Mouse (Mus musculus) ES-Bruce4 (cell line): Measurements from ENCODE around the gene Gimap4.

Experiments
- CTCF ChIP-seq: IDR thresholded peaks from one replicate; pipeline ENCODE4 v1.8.1; 2011; ENCODE audit warnings: low read depth, low read length
- POLR2A ChIP-seq: IDR thresholded peaks from one replicate; pipeline ENCODE4 v1.8.1; 2011; ENCODE audit warnings: low read length; ENCODE audit not compliant: insufficient read depth

- TF ChIP-seq POLR2A = no peak
- TF ChIP-seq CTCF = no peak
Observed at GRCm38 (mm10) chr6:48638553-48638952, 45.8 kb upstream of the Gimap4 start.
